Mouse (Mus musculus) adipocyte (in vitro differentiated cells): ENCODE measurements at regions not wholly inside any gene's neighbourhood (a gene's known extent, or its start where the extent isn't known, plus 50 kb on each side); places are given as distances from the start of the nearest gene placed in this dataset.
A peak's percentile ranks its signal among the peaks of the same experiment; 100 is the strongest.
"Not testable (repeated sequence)": the region's sequence is repeated elsewhere in the genome, so short reads cannot be mapped to it uniquely, and the experiment has no call there.

Experiments used
- DNase-seq: peaks from one replicate; pipeline ENCODE4 v3.0.0-alpha.2; 2016; ENCODE audit warnings: low spot score

DNA sequence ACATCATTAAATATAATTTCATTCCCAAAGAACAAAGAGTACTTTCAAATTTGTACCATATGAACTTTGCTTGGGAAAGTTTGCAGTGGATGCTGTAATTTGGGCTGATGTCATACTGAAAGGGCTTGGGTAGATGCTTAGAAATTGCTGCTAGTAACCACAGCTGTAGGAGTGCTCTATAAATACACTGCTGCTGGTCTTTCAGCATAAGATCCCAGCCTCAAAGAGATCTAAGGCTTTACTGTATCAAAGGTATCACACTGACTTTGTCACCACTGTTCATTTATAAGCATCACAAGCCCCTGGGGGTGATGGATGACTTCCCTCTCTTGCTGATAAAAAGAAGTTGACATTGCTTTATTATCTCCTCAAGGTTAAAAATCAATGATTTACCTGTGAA is 497.2 kb downstream of the Pla2g4a start:
- no peak for DNase-seq

DNA sequence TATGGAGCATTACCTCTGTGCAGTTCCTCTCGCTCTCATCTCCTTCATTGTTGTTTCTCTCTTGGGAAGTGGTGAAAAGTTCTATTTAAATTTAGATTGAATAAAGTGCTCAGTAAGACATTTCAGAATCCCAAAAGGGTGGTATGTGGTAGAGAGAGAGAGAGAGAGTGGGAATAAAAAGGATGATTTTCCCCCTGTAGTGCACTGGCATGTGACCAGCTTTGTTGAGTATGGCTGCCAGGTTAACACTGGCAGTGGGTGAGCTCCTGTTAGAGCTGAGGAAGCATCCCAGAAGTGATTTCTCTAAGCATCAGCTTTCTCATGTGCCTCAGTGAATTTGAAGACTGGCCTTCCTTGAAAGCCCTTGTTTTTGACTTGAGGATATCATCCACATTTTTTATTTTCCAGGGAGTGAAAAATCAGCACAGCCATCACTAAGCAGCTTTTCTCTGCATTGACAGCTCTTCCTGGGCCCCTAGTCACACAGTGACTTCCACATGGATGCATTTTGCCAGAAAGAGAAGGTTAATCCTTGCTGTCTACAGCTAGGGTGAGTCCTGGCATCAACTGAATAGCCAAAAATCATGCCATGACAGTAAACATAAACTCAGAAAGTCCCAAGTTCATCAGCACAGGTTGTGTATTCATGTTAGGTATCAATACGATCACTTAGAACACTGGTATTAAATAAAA is 511.1 kb downstream of the Pla2g4a start:
- no peak for DNase-seq

DNA sequence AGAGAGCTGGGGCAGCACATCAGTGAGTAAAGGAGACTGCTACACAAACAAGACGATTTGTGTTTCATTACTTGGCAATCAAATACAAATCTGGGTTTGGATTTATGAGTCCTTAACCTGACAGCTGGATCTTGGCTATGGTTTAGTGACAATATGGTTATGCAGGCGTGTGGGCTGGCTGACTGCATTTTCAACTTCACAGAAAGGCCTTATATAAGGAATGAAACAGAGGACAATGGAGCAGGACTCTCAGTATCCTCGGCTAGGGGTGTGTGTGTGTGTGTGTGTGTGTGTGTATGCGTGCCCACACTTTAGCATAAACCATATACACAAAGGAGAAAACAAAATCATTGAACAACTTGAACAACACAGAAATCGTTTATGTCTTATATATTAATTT is 512.6 kb downstream of the Pla2g4a start:
- DNase-seq: no peak

DNA sequence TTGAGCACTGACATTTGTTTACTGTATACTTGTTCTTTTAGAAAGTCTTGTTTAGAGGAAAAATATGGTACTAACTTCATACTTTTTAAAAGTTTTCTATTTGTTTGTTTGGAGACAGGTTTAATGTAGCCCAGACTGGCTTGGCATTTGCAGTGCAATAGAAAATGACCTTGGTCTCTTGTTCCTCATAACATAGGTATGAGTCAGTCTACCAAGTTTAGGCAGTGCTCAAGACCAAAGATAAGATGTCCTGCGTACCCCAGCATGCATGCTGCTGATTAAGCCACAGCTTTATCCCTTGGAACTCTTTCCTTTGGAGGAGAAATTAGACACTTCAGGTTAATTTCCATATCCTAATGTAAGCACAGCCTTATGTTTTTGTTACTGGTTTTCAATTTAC is 550.1 kb downstream of the Pla2g4a start:
- no peak for DNase-seq

DNA sequence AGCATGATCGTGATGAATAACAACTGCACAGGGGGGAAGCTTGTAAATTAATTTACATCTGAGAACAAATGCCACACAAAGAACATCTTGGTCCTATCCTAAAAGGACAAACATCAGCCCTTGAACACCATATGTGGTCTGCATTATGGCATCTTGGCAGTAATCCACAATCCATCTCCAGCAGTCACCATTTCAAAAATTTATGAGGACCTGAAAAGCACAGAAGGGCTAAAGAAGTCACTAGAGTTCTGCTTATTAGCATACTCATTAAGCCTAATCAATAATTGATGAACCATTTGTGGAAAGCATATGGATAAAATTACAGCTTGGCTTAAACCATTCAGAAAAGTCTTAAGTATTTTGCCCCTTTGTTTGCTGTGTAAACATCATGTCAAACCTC is 555.7 kb downstream of the Pla2g4a start:
- no peak for DNase-seq

DNA sequence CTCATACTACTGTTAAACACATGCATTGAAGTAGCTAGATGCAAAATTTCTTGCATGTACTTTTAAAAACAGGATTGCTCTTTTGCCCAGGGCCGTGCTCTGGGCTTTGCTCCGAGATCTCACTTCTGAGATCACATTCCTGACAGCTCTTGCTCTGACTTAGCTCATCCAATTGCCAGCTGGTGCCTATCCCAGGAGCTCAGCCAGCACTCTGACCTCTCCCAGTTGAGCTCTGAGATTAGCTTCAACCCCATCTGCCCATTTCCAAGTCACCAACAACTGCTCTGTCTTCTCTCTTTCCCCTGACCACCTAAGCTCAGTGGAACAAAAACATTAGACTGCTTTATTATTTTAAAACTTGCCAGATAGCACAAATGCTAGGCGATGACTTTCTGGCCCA is 572.4 kb downstream of the Pla2g4a start:
- DNase-seq: no peak

DNA sequence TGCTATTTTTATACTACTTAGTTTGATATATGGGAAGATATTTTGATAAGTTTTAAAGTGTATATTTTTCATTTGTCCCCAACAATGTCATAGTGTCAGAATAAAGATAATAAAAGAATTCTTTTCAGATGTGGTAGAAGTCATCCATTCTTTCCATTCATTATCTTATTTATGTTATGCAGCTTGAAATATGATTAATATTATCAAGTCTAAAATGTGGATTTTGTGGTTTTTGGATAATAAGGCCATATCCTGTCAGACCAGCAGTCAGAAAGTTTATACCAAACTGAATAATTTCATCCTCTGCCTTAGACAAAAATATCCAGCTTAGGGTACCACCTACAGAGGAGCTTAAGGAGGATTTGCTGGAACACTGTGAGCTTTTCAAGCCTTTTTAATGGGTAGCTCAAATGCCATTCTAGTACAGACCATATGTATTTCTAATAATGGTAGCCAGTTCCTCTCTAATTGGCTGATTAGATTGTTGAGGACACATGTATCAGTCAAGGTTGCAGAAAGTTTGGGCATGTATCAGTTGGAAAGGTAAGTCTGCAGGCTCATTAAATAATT is 609.7 kb downstream of the Pla2g4a start:
- no peak for DNase-seq

DNA sequence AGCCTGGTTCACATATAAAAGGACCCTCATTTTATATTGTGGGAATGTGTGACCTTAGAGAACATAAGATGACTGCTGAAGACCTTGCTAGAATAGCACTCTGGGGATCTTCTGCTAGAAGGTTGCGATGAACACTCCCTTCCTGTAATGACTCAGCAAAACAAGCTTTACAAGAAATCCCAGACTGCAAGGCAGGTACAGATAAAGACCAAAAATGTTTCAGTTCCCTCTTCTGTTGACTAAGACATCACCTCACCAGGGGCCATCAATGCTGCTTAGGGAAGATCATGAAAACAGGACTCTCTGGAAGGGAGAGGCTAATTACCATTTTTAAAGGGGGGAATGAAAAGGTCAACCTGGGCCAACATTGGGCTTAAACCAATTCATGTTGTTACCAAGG is 613.7 kb downstream of the Pla2g4a start:
- DNase-seq: no peak

DNA sequence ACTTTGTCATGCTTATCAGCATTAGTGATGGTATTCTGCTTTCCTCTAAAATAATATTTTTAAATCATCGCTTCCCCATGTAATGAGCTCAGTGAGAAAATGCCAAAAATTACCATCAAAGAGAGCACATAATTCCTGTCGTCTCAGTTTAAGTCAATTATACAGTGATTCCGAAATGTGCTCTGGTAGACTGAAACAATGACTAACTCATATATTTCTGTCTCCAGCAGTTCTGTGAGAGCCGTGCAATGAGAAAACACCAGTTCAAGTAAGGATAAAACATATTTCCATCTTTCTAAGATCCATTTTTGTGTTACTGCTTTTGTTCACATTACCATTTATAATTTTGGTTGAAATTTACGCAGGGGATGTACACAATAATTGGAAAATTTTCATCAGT is 622.9 kb downstream of the Pla2g4a start:
- no peak for DNase-seq

DNA sequence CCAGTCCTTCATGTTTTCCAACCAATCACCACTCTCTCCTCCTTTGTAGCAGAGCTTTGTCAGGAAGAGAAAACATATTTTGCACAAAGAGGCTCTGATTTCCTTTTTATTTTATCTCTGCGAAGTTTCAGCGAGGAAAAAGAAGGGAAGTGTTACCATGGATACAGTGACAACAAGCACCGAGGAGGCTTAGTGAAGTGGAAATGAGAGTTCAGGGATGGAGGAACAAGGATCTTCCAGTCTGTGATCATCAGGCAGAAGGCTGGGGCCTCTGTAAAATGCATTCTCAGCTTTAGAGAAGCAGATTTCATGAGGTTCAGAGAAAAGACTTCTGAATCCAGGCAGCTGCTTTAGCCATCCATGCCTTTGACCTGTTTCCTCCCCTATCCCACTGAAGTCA is 628.9 kb downstream of the Pla2g4a start:
- no peak for DNase-seq

DNA sequence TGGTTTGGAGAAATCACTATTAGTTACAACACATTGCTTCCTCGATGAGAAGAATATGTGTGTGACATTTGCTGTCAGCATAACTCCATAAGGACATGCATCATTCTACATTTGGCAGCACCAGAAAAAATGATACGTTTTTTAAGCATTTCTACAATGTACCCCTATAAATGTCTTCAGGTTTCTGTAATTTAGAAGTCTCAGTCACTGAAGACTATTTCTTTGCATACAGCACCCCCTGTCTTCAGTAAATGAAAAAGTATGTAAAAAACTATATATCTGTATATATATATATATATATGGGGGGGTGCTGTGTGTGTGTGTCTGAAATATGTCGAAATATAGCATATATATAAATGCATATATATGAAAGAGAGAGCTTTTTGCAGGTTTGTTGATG is 633.9 kb downstream of the Pla2g4a start:
- DNase-seq: no peak

DNA sequence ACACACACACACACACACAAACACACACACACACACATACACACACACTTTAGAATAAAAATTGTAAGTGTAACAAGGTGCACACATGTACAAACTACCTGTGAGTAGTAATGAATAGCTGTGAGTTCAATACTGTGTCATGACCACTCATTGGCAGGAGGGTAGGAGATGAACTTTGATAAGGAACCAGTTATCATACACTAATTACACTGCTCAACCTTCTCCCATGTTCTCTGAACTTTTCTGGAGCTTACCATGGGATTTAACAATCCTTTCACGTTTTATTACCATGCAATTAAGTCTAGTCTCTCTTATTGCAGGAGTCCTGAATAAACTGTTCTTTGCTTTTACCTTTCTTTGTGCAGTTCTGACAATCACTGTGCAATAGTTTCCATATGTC is 638.0 kb downstream of the Pla2g4a start:
- no peak for DNase-seq

DNA sequence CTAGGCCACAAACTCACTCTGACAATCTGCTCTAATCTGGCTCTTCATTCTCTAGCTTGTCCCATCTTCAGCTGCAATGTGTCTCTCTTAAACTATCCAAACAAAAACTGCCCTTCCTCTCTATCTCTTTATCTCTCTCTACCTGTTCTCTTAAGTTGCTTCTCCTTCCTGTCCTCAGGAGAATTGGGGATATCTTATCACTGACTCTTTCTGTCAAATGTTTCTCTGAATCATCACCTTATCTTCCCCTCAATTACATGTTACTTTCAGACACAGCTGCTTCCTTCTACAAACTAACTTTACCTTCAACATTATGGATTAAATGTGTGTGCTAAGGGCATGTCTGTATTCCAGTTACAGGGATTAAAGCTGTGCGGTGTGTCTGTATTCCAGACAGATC is 671.4 kb downstream of the Pla2g4a start:
- no peak for DNase-seq

DNA sequence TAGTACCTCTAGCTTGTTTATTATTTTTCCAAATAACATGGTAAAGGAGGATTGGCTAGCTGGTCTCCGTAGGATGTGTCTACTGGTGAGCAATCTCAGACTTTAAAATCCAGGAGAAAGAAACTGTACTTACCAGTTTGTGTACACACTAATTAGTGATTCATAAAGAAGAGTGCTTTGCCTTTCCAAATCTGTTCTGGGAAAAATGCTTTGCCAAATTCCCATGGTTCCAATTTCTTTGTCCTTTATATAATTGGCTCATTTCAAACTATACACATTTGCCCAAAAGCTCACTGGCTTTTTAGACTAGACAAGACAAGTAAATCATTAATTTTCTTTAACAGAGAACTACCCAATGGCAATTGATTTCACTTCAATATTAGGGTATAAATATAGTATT is 686.2 kb downstream of the Pla2g4a start:
- DNase-seq: no peak

DNA sequence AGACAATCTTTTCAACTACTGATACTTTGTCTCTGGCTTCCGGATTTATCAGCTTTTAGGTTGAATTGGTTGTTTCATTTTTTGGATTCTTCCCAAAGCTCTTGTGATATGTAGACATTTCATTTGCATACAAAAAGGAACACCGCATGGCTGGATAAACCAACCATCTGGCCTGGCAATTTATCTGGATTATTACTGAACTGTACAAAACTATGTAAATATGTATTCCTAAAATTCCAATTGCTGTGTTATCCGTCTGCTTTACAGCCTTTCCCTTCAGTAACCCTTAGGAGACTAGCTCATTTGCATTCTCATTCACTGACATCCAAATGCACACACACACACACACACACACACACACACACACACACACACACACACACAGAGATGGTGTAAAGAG is 704.2 kb downstream of the Pla2g4a start:
- no peak for DNase-seq

DNA sequence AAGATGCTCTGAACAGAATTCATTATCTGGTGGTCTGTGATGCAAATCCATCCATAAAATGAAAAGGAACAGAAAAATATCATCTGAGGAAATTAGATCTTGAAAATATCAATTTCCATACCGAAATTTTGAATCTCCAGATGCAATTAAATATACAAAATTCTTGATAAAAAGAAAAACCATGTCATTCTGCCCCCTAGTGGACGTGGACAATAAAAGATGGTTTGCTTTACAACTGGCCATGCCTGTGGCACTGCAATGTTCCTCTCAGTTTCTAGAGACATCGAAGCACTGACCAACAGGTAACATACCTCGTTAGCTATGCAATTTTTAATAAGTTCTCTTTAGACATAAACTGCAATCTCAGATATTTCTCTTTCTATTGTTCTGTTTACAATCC is 706.9 kb downstream of the Pla2g4a start:
- DNase-seq: peak; percentile 50

DNA sequence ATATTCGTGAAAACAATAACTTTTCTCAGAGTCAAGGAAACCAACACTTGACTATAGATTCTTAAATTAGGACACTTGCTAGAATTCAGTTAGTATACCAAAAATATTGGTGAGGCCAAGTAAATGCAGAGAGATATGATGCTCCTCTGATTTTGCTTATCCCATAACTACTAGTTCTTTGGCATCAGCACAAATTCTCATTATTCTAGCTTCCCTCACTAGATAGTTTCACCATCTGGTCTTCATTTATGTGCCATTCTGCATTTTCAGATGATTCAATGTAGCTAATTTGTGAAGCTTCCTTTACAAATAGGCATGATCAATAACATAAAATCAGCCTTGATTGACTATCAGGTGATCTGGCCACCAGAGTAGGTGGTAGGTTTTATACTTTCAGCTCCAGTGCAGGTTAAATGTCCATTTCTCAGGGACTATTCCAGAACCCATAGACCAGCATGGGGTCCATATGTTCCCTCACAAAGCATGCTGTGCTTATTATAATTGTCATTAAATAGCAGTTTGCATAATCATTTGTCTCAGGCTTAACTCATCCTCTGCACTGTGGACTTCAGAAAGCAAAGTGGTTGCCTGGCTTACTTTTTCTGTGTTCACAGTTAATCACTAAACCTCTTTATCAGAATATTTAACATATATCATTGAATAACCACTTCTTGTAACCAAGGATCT is 722.6 kb downstream of the Pla2g4a start:
- no peak for DNase-seq

DNA sequence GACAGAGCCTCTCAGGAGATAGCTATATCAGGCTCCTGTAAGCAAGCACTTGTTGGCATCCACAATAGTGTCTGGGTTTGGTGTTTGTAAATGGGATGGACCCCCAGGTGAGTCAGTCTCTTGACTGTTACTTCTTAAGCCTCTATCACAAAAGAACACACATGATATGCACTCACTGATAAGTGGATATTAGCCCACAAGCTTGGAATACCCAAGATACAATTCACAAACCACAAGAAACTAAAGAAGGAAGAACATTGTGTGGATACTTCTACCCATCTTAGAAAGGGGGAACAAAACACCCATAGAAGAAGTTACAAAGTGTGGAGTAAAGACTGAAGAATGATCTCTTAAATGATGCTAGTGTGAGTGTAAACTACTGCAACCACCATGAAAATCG is 733.9 kb downstream of the Pla2g4a start:
- not testable (repeated sequence) for DNase-seq

DNA sequence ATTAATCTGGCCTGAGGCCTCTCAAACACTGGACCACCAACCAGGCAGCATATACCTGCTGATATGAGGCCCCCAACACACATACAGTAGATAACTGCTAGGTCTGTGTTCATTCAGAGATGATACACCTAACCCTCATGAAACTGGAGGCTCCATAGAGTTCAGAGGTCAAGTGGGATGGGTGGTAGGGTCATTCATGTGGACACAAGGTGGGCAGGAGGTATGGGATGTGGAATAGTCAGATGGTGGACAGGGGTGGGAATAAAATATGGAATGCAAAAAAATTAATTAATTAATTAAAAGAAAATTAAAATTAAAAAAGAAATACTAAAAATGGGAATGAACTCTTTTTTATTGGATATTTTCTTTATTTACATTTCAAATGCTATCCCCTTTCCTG is 734.7 kb downstream of the Pla2g4a start:
- no peak for DNase-seq

DNA sequence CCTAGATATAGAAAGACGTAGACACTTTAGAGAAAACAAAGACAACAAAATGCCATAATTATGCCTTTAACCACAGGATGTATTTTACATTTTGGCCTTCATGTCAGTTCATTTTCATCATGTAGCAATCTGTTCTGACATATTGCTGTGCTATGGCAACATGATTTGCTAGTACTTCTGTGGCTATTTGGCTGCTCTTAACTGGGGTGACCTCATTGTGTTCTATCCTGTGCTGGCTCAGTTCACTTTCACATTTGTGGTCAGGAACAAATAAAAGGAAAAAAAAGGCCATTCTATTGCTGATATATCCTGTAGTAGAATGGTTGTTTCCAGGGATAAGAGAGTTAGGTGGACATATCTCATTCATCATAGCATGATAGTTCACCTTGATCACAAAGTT is 758.5 kb downstream of the Pla2g4a start:
- no peak for DNase-seq

DNA sequence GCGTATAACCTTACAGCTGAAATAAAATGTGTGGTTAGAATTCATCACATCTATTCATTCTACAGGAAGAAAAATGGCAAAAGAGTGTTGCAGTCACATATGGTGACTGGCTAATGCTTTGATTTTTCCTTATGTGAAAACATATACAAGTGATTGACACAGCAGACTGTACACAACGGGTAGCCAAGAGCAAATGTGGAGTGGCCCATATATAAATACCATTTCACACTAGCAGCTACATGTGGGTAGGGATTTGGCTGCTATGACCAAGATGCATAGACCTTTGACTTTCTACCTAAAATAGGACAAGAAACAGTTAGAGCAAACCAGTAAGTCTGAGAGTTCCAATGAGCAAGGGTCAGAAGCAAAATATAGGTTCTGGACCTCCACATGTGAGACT is 761.8 kb downstream of the Pla2g4a start:
- no peak for DNase-seq

DNA sequence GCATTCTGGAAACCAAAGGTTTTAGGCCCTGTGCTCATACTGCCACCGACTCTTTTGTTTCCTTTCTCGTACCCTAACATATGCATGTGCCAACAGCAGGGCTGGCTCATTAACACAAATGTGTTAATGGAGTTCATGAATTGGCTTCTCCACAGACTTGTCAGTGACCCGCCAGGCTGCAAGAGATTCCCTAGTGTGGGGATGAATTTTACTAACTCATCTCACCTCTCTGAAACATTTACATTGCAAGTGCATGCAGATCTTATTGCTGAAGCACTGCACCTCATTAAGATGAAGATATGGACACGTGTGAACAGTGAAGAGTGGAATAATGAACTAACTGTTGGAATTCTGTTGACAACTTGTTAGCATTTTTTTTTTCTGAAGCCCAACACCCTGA is 762.2 kb downstream of the Pla2g4a start:
- no peak for DNase-seq
